Mouse (Mus musculus): ENCODE results near the gene Col11a2. TPM values are rescaled to one million over a fixed set of nuclear protein-coding genes. Genes with fewer than 3 reads are reported as not detected.

The Col11a2 gene
- polyA plus RNA-seq, 1 experiment from 2014 or later: 4.4 TPM

DNA sequence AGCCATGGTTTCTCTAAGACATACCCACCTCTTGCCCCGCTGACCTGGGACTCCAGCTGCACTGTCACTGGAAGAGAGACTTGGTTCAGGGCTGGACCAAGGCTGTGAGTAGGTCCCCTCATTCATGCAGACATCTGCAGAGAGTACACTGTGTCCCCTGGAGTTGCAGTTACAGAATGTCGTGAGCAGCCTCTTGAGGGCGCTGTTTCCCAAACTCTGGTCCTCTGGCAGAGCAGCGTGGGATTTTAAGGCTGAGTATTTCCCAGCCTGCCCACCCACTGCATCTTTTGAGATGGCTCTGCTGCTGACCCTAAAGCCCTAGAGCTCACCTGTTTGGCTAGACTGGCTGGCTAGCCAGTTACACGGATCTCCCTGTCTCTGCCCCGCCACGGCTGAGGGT is 51.7 kb downstream of the Col11a2 start:
- Histone ChIP-seq H3K9me3 (replicated peaks; ENCODE audit: control insufficient read depth, low read length, poor library complexity, severe bottlenecking) (no peaks in the 10 kb centered on the region), H3K36me3 (ENCODE audit: control insufficient read depth, insufficient read depth, low read length) (no peaks in the 10 kb centered on the region), H3K27ac (ENCODE audit: low read length) (no peak overlapping the region), H3K9ac (ENCODE audit: low read depth, low read length) (no peak overlapping the region), H3K4me2 (ENCODE audit: low read length) (no peak overlapping the region), H3K4me3 (ENCODE audit: low read depth, low read length) (no peak overlapping the region), H3K27me3 (ENCODE audit: control insufficient read depth, insufficient read depth, low read depth, low read length) (no peaks in the 10 kb centered on the region), H3K4me1 (ENCODE audit: control insufficient read depth, insufficient read depth, low read length) (no peaks in the 10 kb centered on the region)
- no peak for ATAC-seq
- WGBS: 42% methylated on average over 7 of the region's 7 CpGs

- no peak within 1 kb of the TSS for H3K9ac ChIP-seq (ENCODE audit: low read depth, low read length)
- no peaks in the 10 kb centered on the region for H3K9me3 ChIP-seq (replicated peaks; ENCODE audit: control insufficient read depth, low read length, poor library complexity, severe bottlenecking)
- H3K4me1 ChIP-seq (ENCODE audit: control insufficient read depth, insufficient read depth, low read length): no peaks in the 10 kb centered on the region
- no peaks in the 10 kb centered on the region for H3K36me3 ChIP-seq (ENCODE audit: control insufficient read depth, insufficient read depth, low read length)
- no peak for ATAC-seq
- H3K4me2 ChIP-seq (ENCODE audit: low read length): no peak within 1 kb of the TSS
- H3K27me3 ChIP-seq (ENCODE audit: control insufficient read depth, insufficient read depth, low read depth, low read length): no peaks in the 10 kb centered on the region
- no peak within 1 kb of the TSS for H3K4me3 ChIP-seq (ENCODE audit: low read depth, low read length)
- WGBS: 44% methylated on average over 11 of the region's 11 CpGs
- no peak within 1 kb of the TSS for H3K27ac ChIP-seq (ENCODE audit: low read length)
Observed at GRCm38 (mm10) chr17:34092197-34092875, 53.1 kb downstream of the Col11a2 start, which contains the start of gene H2-Oa. TSS of gene H2-Oa (plus strand) at chr17:34092340.

DNA sequence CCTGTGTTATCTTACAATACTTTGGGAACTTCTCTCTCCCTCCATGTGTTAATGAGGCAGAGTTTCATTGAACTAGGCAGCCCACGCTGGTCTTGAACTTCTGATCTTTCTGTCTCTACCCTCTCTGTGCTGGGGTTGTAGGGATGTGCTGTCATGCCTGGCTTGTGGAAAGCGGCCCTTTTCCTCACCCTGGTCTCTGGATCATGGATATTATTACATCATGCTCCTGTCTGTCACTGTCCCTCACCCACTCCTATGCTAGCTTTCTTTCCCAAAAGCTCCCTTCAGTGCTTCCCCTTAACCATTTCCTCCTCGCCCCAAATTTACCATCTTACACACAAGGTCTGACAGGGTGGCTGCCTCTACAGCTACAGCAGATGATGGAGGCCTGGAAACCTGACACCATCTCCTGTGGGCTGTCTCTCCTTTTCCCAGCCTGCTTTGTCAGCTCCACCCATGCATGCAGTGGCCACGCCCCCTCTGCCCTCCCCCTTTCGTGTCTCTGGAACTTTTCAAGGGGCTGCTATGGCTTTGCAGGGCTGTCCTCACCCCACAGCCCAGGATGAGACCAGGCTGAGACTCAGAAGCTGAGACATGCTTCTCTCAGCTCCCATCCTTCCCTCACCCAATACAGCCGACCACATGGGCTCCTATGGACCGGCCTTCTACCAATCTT is 54.1 kb downstream of the Col11a2 start:
- Histone ChIP-seq H3K27me3 (ENCODE audit: control insufficient read depth, insufficient read depth, low read depth, low read length) (no peaks in the 10 kb centered on the region), H3K36me3 (ENCODE audit: control insufficient read depth, insufficient read depth, low read length) (no peaks in the 10 kb centered on the region), H3K27ac (ENCODE audit: low read length) (no peak overlapping the region), H3K4me3 (ENCODE audit: low read depth, low read length) (no peak overlapping the region), H3K4me2 (ENCODE audit: low read length) (no peak overlapping the region), H3K4me1 (ENCODE audit: control insufficient read depth, insufficient read depth, low read length) (no peaks in the 10 kb centered on the region), H3K9ac (ENCODE audit: low read depth, low read length) (no peak overlapping the region), H3K9me3 (replicated peaks; ENCODE audit: control insufficient read depth, low read length, poor library complexity, severe bottlenecking) (no peaks in the 10 kb centered on the region)
- 39% methylated on average over 7 of the region's 7 CpGs for WGBS
- no peak for ATAC-seq

DNA sequence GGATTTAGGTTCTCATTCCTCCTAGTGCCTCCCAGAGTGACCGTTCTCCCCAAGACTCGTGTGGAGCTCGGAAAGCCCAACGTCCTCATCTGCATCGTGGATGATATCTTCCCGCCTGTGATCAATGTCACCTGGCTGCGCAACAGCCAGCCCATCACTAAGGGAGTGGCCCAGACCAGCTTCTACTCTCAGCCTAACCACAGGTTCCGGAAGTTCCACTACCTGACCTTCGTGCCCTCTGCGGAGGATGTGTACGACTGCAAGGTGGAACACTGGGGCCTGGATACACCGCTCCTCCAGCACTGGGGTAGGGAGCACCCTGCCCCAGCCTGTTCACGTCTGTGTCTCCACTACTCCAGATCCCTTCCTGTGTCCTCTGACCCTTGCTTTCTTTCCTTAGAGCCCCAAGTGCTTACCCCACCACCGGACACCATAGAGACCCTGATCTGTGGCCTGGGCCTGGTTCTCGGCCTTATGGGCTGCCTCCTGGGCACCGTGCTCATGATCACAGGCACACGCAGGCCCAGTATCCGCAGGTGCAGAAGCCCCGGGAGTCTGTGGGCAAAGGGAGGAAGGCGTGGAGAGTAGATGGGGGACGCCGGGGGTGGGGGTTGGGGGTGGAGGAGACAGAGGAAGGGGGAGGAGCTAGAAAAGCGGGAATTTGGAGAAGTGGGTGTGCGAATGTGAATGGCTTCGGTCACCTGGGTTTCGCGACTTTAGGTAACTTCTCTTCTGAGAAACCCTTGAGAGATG is 55.2 kb downstream of the Col11a2 start:
- no peaks in the 10 kb centered on the region for H3K36me3 ChIP-seq (ENCODE audit: control insufficient read depth, insufficient read depth, low read length)
- no peak overlapping the region for H3K9ac ChIP-seq (ENCODE audit: low read depth, low read length)
- no peak overlapping the region for H3K4me2 ChIP-seq (ENCODE audit: low read length)
- no peak for ATAC-seq
- no peaks in the 10 kb centered on the region for H3K4me1 ChIP-seq (ENCODE audit: control insufficient read depth, insufficient read depth, low read length)
- no peaks in the 10 kb centered on the region for H3K27me3 ChIP-seq (ENCODE audit: control insufficient read depth, insufficient read depth, low read depth, low read length)
- H3K4me3 ChIP-seq (ENCODE audit: low read depth, low read length): no peak overlapping the region
- WGBS: 87% methylated on average over 27 of the region's 27 CpGs
- no peaks in the 10 kb centered on the region for H3K9me3 ChIP-seq (replicated peaks; ENCODE audit: control insufficient read depth, low read length, poor library complexity, severe bottlenecking)
- no peak overlapping the region for H3K27ac ChIP-seq (ENCODE audit: low read length)

DNA sequence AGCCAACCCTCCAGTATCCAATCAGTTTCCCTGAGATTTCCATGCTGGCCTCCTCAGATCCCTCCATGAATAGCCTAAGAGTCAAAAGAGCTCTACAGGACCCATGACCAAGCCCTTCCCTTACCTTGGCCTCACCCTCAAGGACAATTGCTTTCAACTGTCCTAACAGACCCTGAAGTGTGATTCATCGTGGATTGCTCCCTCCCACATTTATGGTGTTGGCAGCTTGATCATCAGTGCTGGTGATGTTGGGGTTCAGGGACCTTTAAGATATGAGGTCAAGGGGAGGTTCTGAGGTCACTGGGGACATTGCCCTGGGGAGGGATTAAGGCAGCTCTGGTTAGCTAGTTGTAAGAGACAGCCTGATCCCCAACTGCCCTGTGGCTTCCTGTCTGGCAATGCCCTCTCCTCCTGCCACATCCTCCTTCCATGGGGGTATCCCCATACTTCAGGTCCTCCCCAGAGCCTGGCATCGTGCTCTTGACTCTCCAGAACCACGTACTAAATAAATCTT is 57.3 kb downstream of the Col11a2 start:
- H3K4me3 ChIP-seq (ENCODE audit: low read depth, low read length): no peak overlapping the region
- no peaks in the 10 kb centered on the region for H3K9me3 ChIP-seq (replicated peaks; ENCODE audit: control insufficient read depth, low read length, poor library complexity, severe bottlenecking)
- no peak for ATAC-seq
- no peak overlapping the region for H3K27ac ChIP-seq (ENCODE audit: low read length)
- H3K36me3 ChIP-seq (ENCODE audit: control insufficient read depth, insufficient read depth, low read length): no peaks in the 10 kb centered on the region
- no peak overlapping the region for H3K9ac ChIP-seq (ENCODE audit: low read depth, low read length)
- no peaks in the 10 kb centered on the region for H3K27me3 ChIP-seq (ENCODE audit: control insufficient read depth, insufficient read depth, low read depth, low read length)
- WGBS: 68% methylated on average over 3 of the region's 3 CpGs
- H3K4me2 ChIP-seq (ENCODE audit: low read length): no peak overlapping the region
- H3K4me1 ChIP-seq (ENCODE audit: control insufficient read depth, insufficient read depth, low read length): 0 out of 2 replicates have a peak, but pooled peaks cover under 1% of the 10 kb centered on the region

DNA sequence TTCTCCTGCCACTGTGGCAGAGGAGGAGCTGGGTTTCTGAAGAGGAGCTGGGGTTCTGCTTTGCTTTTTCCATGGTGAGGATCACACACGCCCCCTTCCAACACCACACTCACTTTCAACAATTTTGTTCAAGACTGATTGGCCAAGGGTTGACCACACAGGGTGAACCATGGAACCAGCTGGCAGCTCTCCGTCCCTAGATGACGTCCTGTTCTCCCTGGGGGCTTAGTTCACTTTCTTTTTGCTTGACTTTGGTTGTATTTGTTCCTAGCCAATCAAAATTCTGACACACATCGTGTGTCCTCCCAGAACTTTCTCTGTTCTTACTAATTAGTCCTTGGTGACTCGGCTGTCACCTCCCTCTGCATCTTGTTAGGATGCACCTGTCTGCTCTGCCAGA is 58.0 kb downstream of the Col11a2 start:
- ATAC-seq: no peak
- Histone ChIP-seq H3K9ac (ENCODE audit: low read depth, low read length) (no peak overlapping the region), H3K9me3 (replicated peaks; ENCODE audit: control insufficient read depth, low read length, poor library complexity, severe bottlenecking) (no peaks in the 10 kb centered on the region), H3K36me3 (ENCODE audit: control insufficient read depth, insufficient read depth, low read length) (no peaks in the 10 kb centered on the region), H3K4me3 (ENCODE audit: low read depth, low read length) (no peak overlapping the region), H3K27ac (ENCODE audit: low read length) (no peak overlapping the region), H3K27me3 (ENCODE audit: control insufficient read depth, insufficient read depth, low read depth, low read length) (no peaks in the 10 kb centered on the region), H3K4me1 (ENCODE audit: control insufficient read depth, insufficient read depth, low read length) (0 out of 2 replicates have a peak, but pooled peaks cover 3% of the 10 kb centered on the region), H3K4me2 (ENCODE audit: low read length) (no peak overlapping the region)
- 77% methylated on average over 5 of the region's 5 CpGs for WGBS

DNA sequence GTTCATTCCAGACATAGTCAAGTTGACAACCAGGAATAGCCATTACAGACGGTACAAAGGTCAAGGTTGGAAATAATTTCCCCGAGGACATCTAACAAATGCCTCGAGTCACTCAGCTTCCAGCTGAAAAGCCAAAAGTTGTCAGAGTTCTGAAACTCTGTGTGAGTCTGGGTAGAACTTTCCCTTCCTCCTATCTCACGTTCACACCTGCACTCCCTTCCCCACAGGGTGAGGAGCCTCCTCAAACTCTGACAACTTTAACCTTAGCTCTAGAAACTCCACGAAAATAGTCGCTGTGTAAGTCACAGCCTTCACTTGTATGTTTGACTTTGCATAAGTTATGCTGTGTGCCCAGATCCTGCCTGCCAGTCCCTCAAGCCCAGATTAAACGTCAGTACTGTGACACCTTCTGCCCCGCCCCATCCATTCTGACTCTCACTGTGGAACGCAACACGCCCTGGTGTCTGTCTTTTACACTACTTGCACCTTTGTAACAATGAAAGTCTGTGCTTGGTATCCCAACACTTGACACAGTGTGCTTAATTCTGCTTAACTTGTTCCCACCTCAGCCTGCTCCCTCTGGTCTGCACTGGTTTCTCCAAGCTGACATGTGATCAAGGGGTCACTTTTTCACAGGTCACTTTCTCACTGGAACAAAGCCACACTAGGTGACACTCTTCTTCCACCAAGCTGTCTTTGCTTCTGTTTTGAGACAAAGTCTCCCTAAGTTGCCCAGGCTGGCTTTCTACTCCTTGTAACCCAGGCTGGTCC is 59.7 kb downstream of the Col11a2 start:
- no peak for ATAC-seq
- WGBS: 67% methylated on average over 10 of the region's 10 CpGs
- Histone ChIP-seq H3K9me3 (replicated peaks; ENCODE audit: control insufficient read depth, low read length, poor library complexity, severe bottlenecking) (no peaks in the 10 kb centered on the region), H3K4me2 (ENCODE audit: low read length) (no peak overlapping the region), H3K4me3 (ENCODE audit: low read depth, low read length) (no peak overlapping the region), H3K36me3 (ENCODE audit: control insufficient read depth, insufficient read depth, low read length) (no peaks in the 10 kb centered on the region), H3K27ac (ENCODE audit: low read length) (no peak overlapping the region), H3K9ac (ENCODE audit: low read depth, low read length) (no peak overlapping the region), H3K4me1 (ENCODE audit: control insufficient read depth, insufficient read depth, low read length) (0 out of 2 replicates have a peak, but pooled peaks cover 3% of the 10 kb centered on the region), H3K27me3 (ENCODE audit: control insufficient read depth, insufficient read depth, low read depth, low read length) (no peaks in the 10 kb centered on the region)

- H3K27ac ChIP-seq (ENCODE audit: low read length): no peak overlapping the region
- no peaks in the 10 kb centered on the region for H3K36me3 ChIP-seq (ENCODE audit: control insufficient read depth, insufficient read depth, low read length)
- 53% methylated on average over 5 of the region's 5 CpGs for WGBS
Observed at GRCm38 (mm10) chr17:34099531-34099930, 60.3 kb downstream of the Col11a2 start.

More at GRCm38 (mm10) chr17:34099531-34099930, 60.3 kb downstream of the Col11a2 start:
- H3K4me3 ChIP-seq (ENCODE audit: low read depth, low read length): no peak overlapping the region
- H3K4me2 ChIP-seq (ENCODE audit: low read length): no peak overlapping the region
- 0 out of 2 replicates have a peak, but pooled peaks cover 3% of the 10 kb centered on the region for H3K4me1 ChIP-seq (ENCODE audit: control insufficient read depth, insufficient read depth, low read length)
- H3K9ac ChIP-seq (ENCODE audit: low read depth, low read length): no peak overlapping the region
- H3K9me3 ChIP-seq (replicated peaks; ENCODE audit: control insufficient read depth, low read length, poor library complexity, severe bottlenecking): no peaks in the 10 kb centered on the region
- H3K27me3 ChIP-seq (ENCODE audit: control insufficient read depth, insufficient read depth, low read depth, low read length): no peaks in the 10 kb centered on the region
- no peak for ATAC-seq
